Comparison of ENCODE assay signal across 29 mouse cellular contexts in genomic region chr11:102628529-102628928, GRCm38 (mm10). TPM values are rescaled to one million over a fixed set of nuclear protein-coding genes. Genes with fewer than 3 reads are reported as not detected.
DNase-seq lines count a peak whose midpoint lies in the region; ATAC-seq and TF ChIP-seq lines count a peak whose summit lies in the region.
"Had no signal": no experiment of that assay in that cellular context is flagged by ENCODE, and none has a peak within 500 bp of the region (broad histone marks: within the 10 kb centered on the region; RNA-seq: fewer than 3 reads in every experiment).

No protein-coding gene starts in this region.

- peaks cover 21% of the 10 kb centered on the region for H3K4me1 ChIP-seq in hindbrain, postnatal 0 days (ENCODE audit: insufficient read depth, low read length)
- H3K4me1 ChIP-seq in hindbrain, embryonic 16.5 days (ENCODE audit: control insufficient read depth, insufficient read depth, low read depth, low read length): peaks cover 3% of the 10 kb centered on the region
- 0 out of 2 replicates have a peak, but pooled peaks cover 3% of the 10 kb centered on the region for H3K4me1 ChIP-seq in forebrain, postnatal 0 days (ENCODE audit: insufficient read depth)

- 36% methylated on average over 9 of the region's 9 CpGs for WGBS in hindbrain, postnatal 0 days
- 41% methylated on average over 9 of the region's 9 CpGs for WGBS in hindbrain, embryonic 16.5 days
- 68% methylated on average over 9 of the region's 9 CpGs for WGBS in forebrain, postnatal 0 days

- no peaks in the 10 kb centered on the region for H3K27me3 ChIP-seq in hindbrain, postnatal 0 days (ENCODE audit: insufficient read depth, low read length)
- no peaks in the 10 kb centered on the region for H3K27me3 ChIP-seq in hindbrain, embryonic 16.5 days (replicated peaks; ENCODE audit: control insufficient read depth, insufficient read depth, low read length)
- no peaks in the 10 kb centered on the region for H3K27me3 ChIP-seq in forebrain, postnatal 0 days (ENCODE audit: insufficient read depth, low read length)
- H3K27me3 ChIP-seq: embryonic facial prominence, embryonic 15.5 days; Patski had no signal

- H3K27ac ChIP-seq in gastrocnemius, adult 2 months: no peak overlapping the region
- no peak overlapping the region for H3K27ac ChIP-seq in hindbrain, postnatal 0 days
- H3K27ac ChIP-seq in hindbrain, embryonic 16.5 days (ENCODE audit: low read depth, low read length): no peak overlapping the region
- H3K27ac ChIP-seq in forebrain, postnatal 0 days (ENCODE audit: low read depth, low read length): no peak overlapping the region
- H3K27ac ChIP-seq: embryonic facial prominence, embryonic 15.5 days; hindbrain, embryonic 12.5 days had no signal

- H3K4me2 ChIP-seq in hindbrain, postnatal 0 days (ENCODE audit: low read depth, low read length): no peak overlapping the region
- no peak overlapping the region for H3K4me2 ChIP-seq in hindbrain, embryonic 16.5 days (ENCODE audit: low read length)
- no peak overlapping the region for H3K4me2 ChIP-seq in forebrain, postnatal 0 days (ENCODE audit: low read depth)
- H3K4me2 ChIP-seq: embryonic facial prominence, embryonic 15.5 days; heart, embryonic 11.5 days; hindbrain, embryonic 12.5 days; liver, embryonic 11.5 days; midbrain, embryonic 11.5 days had no signal

- intact Hi-C loops in gastrocnemius, adult 2 months (cut with DNase I): no loop called here

- peak; percentile 26 for DNase-seq in gastrocnemius, adult 2 months
- DNase-seq in gastrocnemius, postnatal 25 days: no peak
- peak; percentile 56 for DNase-seq in hindbrain, postnatal 0 days (ENCODE audit: low spot score)
- DNase-seq in retina, postnatal 1 day: peak; percentile 44
- DNase-seq in retina, embryonic 14.5 days (ENCODE audit: low spot score): no peak
- no peak for DNase-seq in forebrain, postnatal 0 days
- DNase-seq: cerebellum, adult 11-12 months; cerebellum, postnatal 36 days; embryo, embryonic 11 days; kidney, adult 8-10 months; kidney, postnatal 36 days; layer of hippocampus, adult 9-11 months; liver, postnatal 0 days; lung, postnatal 14 days; right cerebral cortex, postnatal 25 days had no signal

- no peaks in the 10 kb centered on the region for H3K9me3 ChIP-seq in hindbrain, postnatal 0 days (ENCODE audit: low read length)
- H3K9me3 ChIP-seq in hindbrain, embryonic 16.5 days (ENCODE audit: control insufficient read depth, low read length): no peaks in the 10 kb centered on the region
- no peaks in the 10 kb centered on the region for H3K9me3 ChIP-seq in forebrain, postnatal 0 days (ENCODE audit: low read length)
- H3K9me3 ChIP-seq: embryonic facial prominence, embryonic 15.5 days; hindbrain, embryonic 12.5 days had no signal

- H3K4me3 ChIP-seq in gastrocnemius, adult 2 months: no peak overlapping the region
- H3K4me3 ChIP-seq in hindbrain, postnatal 0 days (ENCODE audit: low read length): no peak overlapping the region
- no peak overlapping the region for H3K4me3 ChIP-seq in hindbrain, embryonic 16.5 days (ENCODE audit: low read length)
- H3K4me3 ChIP-seq in forebrain, postnatal 0 days (ENCODE audit: low read depth, low read length): no peak overlapping the region
- H3K4me3 ChIP-seq: embryonic facial prominence, embryonic 15.5 days; hindbrain, embryonic 12.5 days had no signal

- TF ChIP-seq CTCF in gastrocnemius, adult 2 months (IDR thresholded peaks at IDR 0.05): no peak
- TF ChIP-seq CTCF in hindbrain, postnatal 0 days (IDR thresholded peaks at IDR 0.05; ENCODE audit: low read depth): no peak
- TF ChIP-seq CTCF in forebrain, postnatal 0 days (IDR thresholded peaks at IDR 0.05; ENCODE audit: low read depth): no peak

- no peak overlapping the region for H3K9ac ChIP-seq in hindbrain, postnatal 0 days (replicated peaks; ENCODE audit: low read length)
- H3K9ac ChIP-seq in hindbrain, embryonic 16.5 days (ENCODE audit: low read depth, low read length): no peak overlapping the region
- H3K9ac ChIP-seq in forebrain, postnatal 0 days: no peak overlapping the region
- H3K9ac ChIP-seq: embryonic facial prominence, embryonic 15.5 days; hindbrain, embryonic 12.5 days; liver, postnatal 0 days had no signal

- no peaks in the 10 kb centered on the region for H3K36me3 ChIP-seq in hindbrain, postnatal 0 days (ENCODE audit: insufficient read depth, low read length)
- no peaks in the 10 kb centered on the region for H3K36me3 ChIP-seq in hindbrain, embryonic 16.5 days (ENCODE audit: control insufficient read depth, insufficient read depth, low read length)
- no peaks in the 10 kb centered on the region for H3K36me3 ChIP-seq in forebrain, postnatal 0 days (ENCODE audit: insufficient read depth)
- H3K36me3 ChIP-seq: embryonic facial prominence, embryonic 15.5 days; hindbrain, embryonic 12.5 days had no signal

- no peak for ATAC-seq in hindbrain, postnatal 0 days
- ATAC-seq in hindbrain, embryonic 16.5 days: no peak
- no peak for ATAC-seq in forebrain, postnatal 0 days
- ATAC-seq: forebrain, embryonic 14.5 days; liver, postnatal 0 days; Patski had no signal

RNA-seq across cellular contexts. Expression of gene Fzd2, which starts 24.3 kb away (rescaled TPM):
- total RNA-seq in gastrocnemius, adult 2 months (2021): 1 to 10 TPM; 1.2 to 2.1 TPM
- total RNA-seq in gastrocnemius, postnatal 25 days (2021): 1 to 10 TPM; 2.5 to 2.7 TPM
- total RNA-seq in hindbrain, postnatal 0 days (2014; rRNA removed): 31.7 and 34.5 TPM in 2 replicates
- 6.0 and 6.5 TPM in 2 replicates for polyA plus RNA-seq in hindbrain, postnatal 0 days (2015; fragmentation: Nextera tagmentation; extraction: Ambion mirVana)
- polyA plus RNA-seq in hindbrain, embryonic 16.5 days (2015; fragmentation: Nextera tagmentation; extraction: Ambion mirVana): 6.0 and 6.7 TPM in 2 replicates
- total RNA-seq in forebrain, postnatal 0 days (2014; rRNA removed): 12.0 and 15.2 TPM in 2 replicates
- polyA plus RNA-seq in forebrain, postnatal 0 days (2015; fragmentation: Nextera tagmentation; extraction: Ambion mirVana): 4.5 and 4.6 TPM in 2 replicates
- total RNA-seq: megakaryocyte progenitor cell, adult 5-6 weeks; monocyte, adult 5-6 weeks had no signal

RNA-seq across cellular contexts. Expression of gene Meioc, which starts 35.0 kb away (rescaled TPM):
- not detected for total RNA-seq in gastrocnemius, adult 2 months (2021)
- not detected for total RNA-seq in gastrocnemius, postnatal 25 days (2021)
- 0.65 TPM in 1 of 2 replicates, not detected in the other for total RNA-seq in hindbrain, postnatal 0 days (2014; rRNA removed)
- polyA plus RNA-seq in hindbrain, postnatal 0 days (2015; fragmentation: Nextera tagmentation; extraction: Ambion mirVana): 0.24 and 0.32 TPM in 2 replicates
- 0.15 and 0.17 TPM in 2 replicates for polyA plus RNA-seq in hindbrain, embryonic 16.5 days (2015; fragmentation: Nextera tagmentation; extraction: Ambion mirVana)
- not detected in 2 replicates for total RNA-seq in forebrain, postnatal 0 days (2014; rRNA removed)
- 0.08 and 0.10 TPM in 2 replicates for polyA plus RNA-seq in forebrain, postnatal 0 days (2015; fragmentation: Nextera tagmentation; extraction: Ambion mirVana)
- total RNA-seq: adrenal gland, adult 18-20 months; left cerebral cortex, adult 18-20 months; megakaryocyte progenitor cell, adult 5-6 weeks; monocyte, adult 5-6 weeks had no signal
- polyA plus RNA-seq: gonadal fat pad, adult 2 months; liver, postnatal 0 days; spleen, adult 2 months had no signal

RNA-seq across cellular contexts. Expression of gene Gm11627, which starts 49.3 kb away (rescaled TPM):
- not detected for total RNA-seq in gastrocnemius, adult 2 months (2021)
- under 1 TPM in 1 of 2 experiments, not detected in 1; 0.43 TPM for total RNA-seq in gastrocnemius, postnatal 25 days (2021)
- total RNA-seq in hindbrain, postnatal 0 days (2014; rRNA removed): 2.0 TPM in 1 of 2 replicates, not detected in the other
- polyA plus RNA-seq in hindbrain, postnatal 0 days (2015; fragmentation: Nextera tagmentation; extraction: Ambion mirVana): 5.2 TPM in 2 replicates
- polyA plus RNA-seq in hindbrain, embryonic 16.5 days (2015; fragmentation: Nextera tagmentation; extraction: Ambion mirVana): 2.8 and 4.1 TPM in 2 replicates
- 2.6 and 5.5 TPM in 2 replicates for total RNA-seq in forebrain, postnatal 0 days (2014; rRNA removed)
- 3.7 and 5.9 TPM in 2 replicates for polyA plus RNA-seq in forebrain, postnatal 0 days (2015; fragmentation: Nextera tagmentation; extraction: Ambion mirVana)
- total RNA-seq: adrenal gland, adult 18-20 months; megakaryocyte progenitor cell, adult 5-6 weeks; monocyte, adult 5-6 weeks had no signal
- polyA plus RNA-seq: liver, postnatal 0 days; Patski; spleen, adult 2 months had no signal

Comparison
In these comparisons a context has a peak if more than half of its experiments do, and no peak if none do; other contexts are left out.
1. DNase-seq: peak in gastrocnemius, adult 2 months (single experiment), hindbrain, postnatal 0 days (single experiment) and retina, postnatal 1 day (single experiment); none in gastrocnemius, postnatal 25 days (single experiment), retina, embryonic 14.5 days (single experiment) and forebrain, postnatal 0 days (single experiment).